Mouse (Mus musculus): Measurements from ENCODE around the gene Olfr215.
A peak's percentile ranks its signal among the peaks of the same experiment; 100 is the strongest.
"Not testable (repeated sequence)": the region's sequence is repeated elsewhere in the genome, so short reads cannot be mapped to it uniquely, and the experiment has no call there.

Gene Olfr215

GRCm38 (mm10) chr6:116584095-116584494 is at the start of gene Olfr215:
Gene Olfr215 (minus strand): TSS chr6:116584195.
- DNase-seq (ENCODE audit: low spot score): no peak

GRCm38 (mm10) chr6:116632129-116632528 is 48.1 kb upstream of the Olfr215 start:
- DNase-seq (ENCODE audit: low spot score): peak; percentile 84

DNA sequence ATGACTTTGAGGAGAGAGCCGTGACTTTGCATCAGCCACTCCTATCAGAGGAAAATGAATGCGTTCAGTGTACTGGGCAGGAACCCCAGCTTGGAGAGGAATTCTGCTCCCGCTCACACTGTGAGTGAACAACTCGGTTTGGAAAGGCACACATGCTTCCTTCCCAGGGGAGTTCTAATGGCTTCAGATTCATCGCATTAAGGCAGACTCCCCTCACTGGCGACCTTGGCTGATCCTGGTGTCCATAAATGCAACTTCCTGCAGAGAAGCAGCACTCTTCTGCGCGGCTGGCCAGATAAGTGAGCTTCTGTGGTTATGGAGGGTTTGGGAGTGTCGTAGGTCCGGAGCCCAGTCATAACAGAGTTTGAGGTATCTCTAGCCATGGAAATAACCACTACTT is 45.8 kb upstream of the Olfr215 start:
- peak; percentile 57 for DNase-seq (ENCODE audit: low spot score)

DNA sequence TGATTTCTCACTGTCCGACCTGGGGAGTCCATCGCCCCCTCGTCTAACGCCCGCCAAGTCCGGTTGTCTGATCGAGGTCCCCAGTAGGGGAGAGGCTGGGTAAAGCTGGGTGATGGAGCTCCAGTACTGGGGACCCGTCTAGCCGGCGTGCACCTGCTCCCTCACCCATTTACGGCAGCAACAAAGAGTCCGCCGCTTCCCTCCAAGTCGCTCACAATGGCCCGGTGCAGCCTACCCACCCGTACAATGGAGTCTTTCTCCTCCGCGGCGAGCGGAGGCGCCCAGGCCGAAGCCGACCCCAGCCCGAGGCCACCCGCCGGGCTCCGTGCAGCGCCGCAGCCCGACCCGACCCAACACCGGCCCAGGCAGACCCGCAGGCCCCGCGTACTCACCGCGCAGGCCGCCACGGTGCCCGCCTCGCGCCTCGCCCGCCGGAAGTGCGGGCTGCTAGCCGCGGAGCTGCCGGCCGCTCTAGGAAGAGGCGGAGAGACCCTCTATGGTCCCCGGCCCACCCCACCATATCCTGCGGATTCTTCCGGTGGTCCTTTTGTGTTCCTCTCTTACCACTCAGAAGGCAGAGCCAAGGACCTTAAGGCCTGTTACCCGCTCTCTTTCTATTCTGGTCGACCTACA is 44.7 kb upstream of the Olfr215 start, which contains the start of gene Zfp422:
Gene Zfp422, minus strand, starts transcription at position 461 of the 633 bp plus-strand sequence.
- peak; percentile 88 for DNase-seq (ENCODE audit: low spot score)

DNA sequence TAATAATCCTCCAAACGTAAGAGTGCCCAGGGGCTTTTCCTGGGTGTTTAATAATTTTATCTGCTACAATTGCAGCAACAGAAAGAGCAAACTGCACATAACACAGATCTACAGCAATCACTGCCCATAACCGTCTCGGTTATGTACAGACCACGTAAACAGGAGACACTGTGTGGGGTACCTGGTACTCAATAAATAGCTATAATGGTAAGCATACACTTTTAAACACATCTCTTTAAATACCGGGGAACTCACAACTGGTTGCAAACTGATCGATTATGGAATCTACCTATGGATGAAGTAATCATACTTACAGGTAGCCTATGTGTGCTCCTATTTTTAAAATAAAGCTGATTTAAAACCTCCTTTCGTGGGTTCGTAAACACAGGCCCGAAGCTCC is 44.1 kb upstream of the Olfr215 start:
- no peak for DNase-seq (ENCODE audit: low spot score)

DNA sequence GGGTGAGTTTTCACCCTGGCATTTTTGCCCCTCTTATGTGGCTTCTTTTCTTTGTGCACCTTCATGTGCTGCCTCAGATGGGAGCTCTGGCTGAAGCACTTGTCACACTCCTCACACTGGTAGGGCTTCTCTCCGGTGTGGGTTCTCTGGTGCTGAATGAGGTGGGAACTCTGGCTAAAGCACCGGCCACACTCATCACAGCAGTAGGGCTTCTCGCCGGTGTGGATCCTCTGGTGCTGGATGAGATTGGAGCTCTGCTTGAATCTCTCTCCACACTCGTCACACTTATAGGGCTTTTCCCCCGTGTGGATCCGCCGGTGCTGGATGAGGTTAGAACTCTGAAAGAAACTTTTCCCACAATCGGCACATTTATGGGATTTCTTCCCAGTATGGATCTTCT is 42.4 kb upstream of the Olfr215 start:
- DNase-seq (ENCODE audit: low spot score): not testable (repeated sequence)

- DNase-seq (ENCODE audit: low spot score): no peak
Observed at GRCm38 (mm10) chr6:116621318-116622023, 37.5 kb upstream of the Olfr215 start.

DNA sequence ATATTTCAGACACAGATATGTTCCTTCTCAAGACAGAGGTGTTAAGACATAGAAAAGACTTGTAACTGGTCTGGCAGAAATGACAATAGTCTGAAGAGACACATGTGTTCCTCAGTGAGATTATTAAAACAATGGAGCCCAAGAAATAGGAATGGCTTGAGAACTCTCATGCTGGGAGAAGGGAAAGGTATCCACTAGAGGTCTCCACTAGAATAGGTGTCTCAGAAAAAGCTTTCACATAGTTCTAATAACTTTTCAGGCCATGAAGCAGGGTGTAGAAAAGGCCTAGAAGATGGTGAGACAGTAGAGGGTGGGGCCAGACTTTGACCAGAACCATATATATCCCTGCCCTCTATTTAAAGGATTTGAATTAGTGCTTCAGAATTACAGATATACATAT is 34.1 kb upstream of the Olfr215 start:
- no peak for DNase-seq (ENCODE audit: low spot score)

GRCm38 (mm10) chr6:116615719-116616118 is 31.7 kb upstream of the Olfr215 start:
- no peak for DNase-seq (ENCODE audit: low spot score)

DNA sequence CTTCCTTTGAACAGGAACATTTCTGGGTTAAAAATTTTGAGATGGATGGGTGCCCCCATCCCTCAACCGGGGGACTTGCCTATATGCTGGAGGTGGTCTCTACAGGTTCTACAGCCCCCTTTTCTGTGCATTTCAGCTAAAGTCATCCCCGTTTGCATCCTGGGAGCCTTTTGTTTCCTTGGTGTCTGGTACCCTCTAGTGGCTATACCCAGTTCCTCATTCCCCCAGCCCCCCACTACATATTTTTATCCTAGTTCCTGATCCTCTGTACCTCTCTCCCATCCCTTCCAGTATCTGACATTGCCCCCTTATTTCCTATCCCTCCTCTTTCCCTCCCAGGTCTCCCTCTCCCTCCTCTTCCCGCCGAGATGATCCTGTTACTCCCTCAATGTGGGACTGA is 23.2 kb upstream of the Olfr215 start:
- no peak for DNase-seq (ENCODE audit: low spot score)

- not testable (repeated sequence) for DNase-seq (ENCODE audit: low spot score)
Observed at GRCm38 (mm10) chr6:116600969-116601368, 17.0 kb upstream of the Olfr215 start.

- peak; percentile 75 for DNase-seq (ENCODE audit: low spot score)
Observed at GRCm38 (mm10) chr6:116569834-116570233, 14.2 kb downstream of the Olfr215 start.

- DNase-seq (ENCODE audit: low spot score): no peak
Observed at GRCm38 (mm10) chr6:116554952-116555351, 29.0 kb downstream of the Olfr215 start.

DNA sequence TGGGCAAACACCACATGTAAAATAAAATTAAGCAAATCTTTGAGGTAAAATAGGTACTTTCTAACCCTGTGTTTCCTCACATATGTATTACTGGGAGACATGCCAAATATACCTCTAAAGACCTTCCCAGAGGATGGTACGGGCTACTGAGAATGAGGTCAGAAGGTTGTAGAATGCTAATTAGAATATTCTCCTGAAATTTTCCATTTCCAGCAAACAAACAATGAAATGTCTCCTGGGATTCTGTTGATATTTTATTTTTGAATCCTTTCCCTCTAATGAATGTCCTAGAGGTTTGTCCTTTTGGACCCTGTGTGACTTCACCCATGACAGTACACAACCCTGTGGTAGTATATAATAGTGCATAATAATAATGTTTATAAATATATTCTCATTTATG is 30.1 kb downstream of the Olfr215 start, which contains the start of gene Olfr214:
Gene Olfr214, plus strand, starts transcription at position 301 of the 400 bp plus-strand sequence.
- no peak for DNase-seq (ENCODE audit: low spot score)

GRCm38 (mm10) chr6:116550841-116551240 is 33.2 kb downstream of the Olfr215 start, which contains the start of gene Gm5580:
Gene Gm5580 (plus strand): TSS chr6:116551141.
- not testable (repeated sequence) for DNase-seq (ENCODE audit: low spot score)

- DNase-seq (ENCODE audit: low spot score): no peak
Observed at GRCm38 (mm10) chr6:116542500-116542899, 41.5 kb downstream of the Olfr215 start.

GRCm38 (mm10) chr6:116538156-116538555 is 45.8 kb downstream of the Olfr215 start, which contains the start of gene Olfr213:
Gene Olfr213 (plus strand): TSS chr6:116538456.
- DNase-seq (ENCODE audit: low spot score): no peak
